In the genomic region with DNA sequence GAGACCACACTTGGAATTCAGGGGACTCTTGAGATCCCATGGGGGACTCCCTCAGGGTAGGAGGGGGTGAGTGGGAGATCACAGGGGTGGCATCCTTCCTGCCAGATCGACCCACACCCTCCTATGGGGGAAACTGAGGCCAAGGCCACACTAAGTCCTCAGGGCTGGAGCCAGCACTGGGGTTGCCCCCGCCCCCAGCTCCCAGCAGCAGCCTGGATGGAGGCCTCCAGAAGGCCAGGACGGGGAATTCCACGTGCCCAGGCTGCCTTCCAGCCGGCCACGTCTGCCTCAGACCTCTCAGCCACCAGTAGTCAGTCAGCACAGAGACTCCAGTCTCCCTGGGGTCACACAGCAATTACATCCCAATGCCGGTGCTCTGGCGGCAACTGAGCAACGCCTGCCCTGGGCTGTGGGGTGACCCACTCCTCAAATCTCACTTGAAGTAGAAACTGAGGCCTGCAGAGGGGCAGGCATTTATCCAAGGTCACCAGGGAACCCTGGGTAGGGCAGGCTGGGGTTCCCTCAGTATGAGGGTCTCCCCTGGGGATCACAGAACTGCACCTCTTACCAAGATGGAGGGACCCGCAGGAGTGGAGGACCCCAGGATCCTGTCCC, we compare ENCODE assay signal across 7 mouse cellular contexts. TPM values are rescaled to one million over a fixed set of nuclear protein-coding genes. Genes with fewer than 3 reads are reported as not detected.
A peak's percentile ranks its signal among the peaks of the same experiment; 100 is the strongest.
DNase-seq lines count a peak whose midpoint lies in the region; ATAC-seq and TF ChIP-seq lines count a peak whose summit lies in the region.

No protein-coding gene starts in this region.

- H3K36me3 ChIP-seq in ES-Bruce4 (ENCODE audit: control insufficient read depth, insufficient read depth, low read length, poor library complexity, severe bottlenecking) = no peaks in the 10 kb centered on the region
- H3K36me3 ChIP-seq in embryonic facial prominence, embryonic 14.5 days (ENCODE audit: control insufficient read depth, insufficient read depth, low read length) = peaks cover 6% of the 10 kb centered on the region; the same call in 1 of the 2 replicates
- H3K36me3 ChIP-seq in heart, embryonic 15.5 days = peaks cover 4% of the 10 kb centered on the region; the same call in 1 of the 2 replicates
- peaks cover 3% of the 10 kb centered on the region for H3K36me3 ChIP-seq in lung, embryonic 15.5 days
- no peaks in the 10 kb centered on the region for H3K36me3 ChIP-seq in small intestine, adult 2 months (ENCODE audit: control insufficient read depth, insufficient read depth, low read length)

- TF ChIP-seq POLR2A in ES-Bruce4 (IDR thresholded peaks at IDR 0.05; ENCODE audit: insufficient read depth, low read length) = no peak
- TF ChIP-seq POLR2A in small intestine, adult 2 months (IDR thresholded peaks at IDR 0.05; ENCODE audit: low read depth, low read length) = no peak

- peak overlapping the region; percentile 71 for H3K4me2 ChIP-seq in embryonic facial prominence, embryonic 14.5 days (ENCODE audit: low read depth, low read length)
- peak overlapping the region; percentile 93 for H3K4me2 ChIP-seq in heart, embryonic 15.5 days
- peak overlapping the region; percentile 89 for H3K4me2 ChIP-seq in lung, embryonic 15.5 days

- WGBS in embryonic facial prominence, embryonic 14.5 days = 27% methylated on average over 10 of the region's 10 CpGs
- 27% methylated on average over 10 of the region's 10 CpGs for WGBS in heart, embryonic 15.5 days
- WGBS in lung, embryonic 15.5 days = 33% methylated on average over 10 of the region's 10 CpGs
- WGBS in small intestine, adult 2 months = 46% methylated on average over 10 of the region's 10 CpGs

- DNase-seq in adrenal gland, adult 18-20 months (ENCODE audit: low spot score in 2 of 2) = peak; percentile 46
- DNase-seq in embryonic facial prominence, embryonic 14.5 days (ENCODE audit: low spot score) = no peak
- DNase-seq in kidney, postnatal 10 days = peak; percentile 65

- ATAC-seq in embryonic facial prominence, embryonic 14.5 days (ENCODE audit: low read depth) = no peak
- ATAC-seq in heart, embryonic 15.5 days (replicated peaks; ENCODE audit: insufficient number of reproducible peaks, insufficient read depth, low FRiP score, low read depth) = no peak
- ATAC-seq in lung, embryonic 15.5 days (ENCODE audit: borderline replicate concordance, extremely low read depth, low FRiP score, low TSS enrichment) = no peak

- H3K4me1 ChIP-seq in ES-Bruce4 (ENCODE audit: control insufficient read depth, insufficient read depth, low read length) = peaks cover 4% of the 10 kb centered on the region
- peaks cover 29% of the 10 kb centered on the region for H3K4me1 ChIP-seq in embryonic facial prominence, embryonic 14.5 days (ENCODE audit: control insufficient read depth, insufficient read depth, low read length)
- H3K4me1 ChIP-seq in heart, embryonic 15.5 days (replicated peaks) = peaks cover 58% of the 10 kb centered on the region
- H3K4me1 ChIP-seq in lung, embryonic 15.5 days = peaks cover 40% of the 10 kb centered on the region
- H3K4me1 ChIP-seq in small intestine, adult 2 months (ENCODE audit: control insufficient read depth, insufficient read depth, insufficient read length, low read length) = peaks cover 17% of the 10 kb centered on the region

- TF ChIP-seq CTCF in ES-Bruce4 (IDR thresholded peaks at IDR 0.05; ENCODE audit: low read depth, low read length) = no peak
- TF ChIP-seq CTCF in small intestine, adult 2 months (IDR thresholded peaks at IDR 0.05; ENCODE audit: extremely low read depth, insufficient read length, insufficient replicate concordance, low read depth, low read length) = no peak

- no peak overlapping the region for H3K4me3 ChIP-seq in ES-Bruce4 (ENCODE audit: low read depth, low read length)
- H3K4me3 ChIP-seq in embryonic facial prominence, embryonic 14.5 days (ENCODE audit: low read depth, low read length) = peak overlapping the region; percentile 73
- peak overlapping the region; percentile 87 for H3K4me3 ChIP-seq in heart, embryonic 15.5 days
- peak overlapping the region; percentile 74 for H3K4me3 ChIP-seq in lung, embryonic 15.5 days
- peak overlapping the region; percentile 35 for H3K4me3 ChIP-seq in small intestine, adult 2 months (ENCODE audit: low read depth, low read length)

- no peaks in the 10 kb centered on the region for H3K9me3 ChIP-seq in ES-Bruce4 (replicated peaks; ENCODE audit: control insufficient read depth, insufficient read depth, low read length, poor library complexity, severe bottlenecking)
- no peaks in the 10 kb centered on the region for H3K9me3 ChIP-seq in embryonic facial prominence, embryonic 14.5 days (ENCODE audit: control insufficient read depth, low read length)
- no peaks in the 10 kb centered on the region for H3K9me3 ChIP-seq in heart, embryonic 15.5 days (replicated peaks)
- H3K9me3 ChIP-seq in lung, embryonic 15.5 days = no peaks in the 10 kb centered on the region

- H3K9ac ChIP-seq in ES-Bruce4 (ENCODE audit: low read depth, poor library complexity, severe bottlenecking) = 0 out of 2 replicates have a peak overlapping the region, but pooled peaks have one; percentile 73
- H3K9ac ChIP-seq in embryonic facial prominence, embryonic 14.5 days (ENCODE audit: low read depth, low read length) = peak overlapping the region; percentile 85
- H3K9ac ChIP-seq in heart, embryonic 15.5 days = peak overlapping the region; percentile 91
- H3K9ac ChIP-seq in lung, embryonic 15.5 days = peak overlapping the region; percentile 78

- H3K27ac ChIP-seq in ES-Bruce4 (ENCODE audit: insufficient read depth, low read length) = no peak overlapping the region
- peak overlapping the region; percentile 34; the same call in 1 of the 2 replicates for H3K27ac ChIP-seq in embryonic facial prominence, embryonic 14.5 days (replicated peaks; ENCODE audit: low read depth, low read length)
- peak overlapping the region; percentile 77 for H3K27ac ChIP-seq in heart, embryonic 15.5 days
- H3K27ac ChIP-seq in lung, embryonic 15.5 days = peak overlapping the region; percentile 78
- H3K27ac ChIP-seq in small intestine, adult 2 months (ENCODE audit: insufficient read depth, low read depth, low read length) = peak overlapping the region; percentile 10; the same call in 1 of the 2 replicates

- TF ChIP-seq EP300 in ES-Bruce4 (IDR thresholded peaks at IDR 0.05; ENCODE audit: insufficient read depth, low read depth, low read length) = no peak

- H3K27me3 ChIP-seq in ES-Bruce4 (ENCODE audit: control insufficient read depth, insufficient read depth, low read length, poor library complexity, severe bottlenecking) = no peaks in the 10 kb centered on the region
- peaks cover 6% of the 10 kb centered on the region for H3K27me3 ChIP-seq in embryonic facial prominence, embryonic 14.5 days (replicated peaks; ENCODE audit: control insufficient read depth, insufficient read depth, low read length)
- H3K27me3 ChIP-seq in heart, embryonic 15.5 days = no peaks in the 10 kb centered on the region
- 0 out of 2 replicates have a peak, but pooled peaks cover 3% of the 10 kb centered on the region for H3K27me3 ChIP-seq in lung, embryonic 15.5 days
- H3K27me3 ChIP-seq in small intestine, adult 2 months (ENCODE audit: control insufficient read depth, insufficient read depth, low read length) = no peaks in the 10 kb centered on the region

RNA-seq across cellular contexts. Expression of gene Nfic, which starts 30.1 kb away (rescaled TPM):
- 6.1 and 7.2 TPM in 2 replicates for polyA plus RNA-seq in ES-Bruce4 (2011; ENCODE audit: insufficient read depth, insufficient read length, low read depth, missing spikeins)
- total RNA-seq in adrenal gland, adult 18-20 months (2021) = 10 to 100 TPM; 69.1 to 78.7 TPM
- 100.0 and 103 TPM in 2 replicates for polyA plus RNA-seq in embryonic facial prominence, embryonic 14.5 days (2014; fragmentation: Nextera tagmentation; extraction: Ambion mirVana)
- polyA plus RNA-seq in heart, embryonic 15.5 days (2015; fragmentation: Nextera tagmentation; extraction: Ambion mirVana) = 60.9 and 71.2 TPM in 2 replicates
- 86.0 and 87.2 TPM in 2 replicates for polyA plus RNA-seq in lung, embryonic 15.5 days (2015; fragmentation: Nextera tagmentation; extraction: Ambion mirVana)
- polyA plus RNA-seq in small intestine, adult 2 months (2012; rRNA removed) = 15.5 and 19.4 TPM in 2 replicates

RNA-seq across cellular contexts. Expression of gene Smim24, which starts 32.5 kb away (rescaled TPM):
- polyA plus RNA-seq in ES-Bruce4 (2011; ENCODE audit: insufficient read depth, insufficient read length, low read depth, missing spikeins) = 4.8 and 5.3 TPM in 2 replicates
- 1 to 10 TPM; 1.1 to 1.2 TPM for total RNA-seq in adrenal gland, adult 18-20 months (2021)
- 3.9 and 4.1 TPM in 2 replicates for polyA plus RNA-seq in embryonic facial prominence, embryonic 14.5 days (2014; fragmentation: Nextera tagmentation; extraction: Ambion mirVana)
- 3.9 and 4.1 TPM in 2 replicates for polyA plus RNA-seq in heart, embryonic 15.5 days (2015; fragmentation: Nextera tagmentation; extraction: Ambion mirVana)
- polyA plus RNA-seq in lung, embryonic 15.5 days (2015; fragmentation: Nextera tagmentation; extraction: Ambion mirVana) = 4.4 TPM in 2 replicates
- 2,702 and 6,898 TPM in 2 replicates for polyA plus RNA-seq in small intestine, adult 2 months (2012; rRNA removed)

RNA-seq across cellular contexts. Expression of gene Gm48552, which starts 36.5 kb away (rescaled TPM):
- polyA plus RNA-seq in ES-Bruce4 (2011; ENCODE audit: insufficient read depth, insufficient read length, low read depth, missing spikeins) = 1.1 TPM in 1 of 2 replicates, not detected in the other
- 1 to 10 TPM; 1.4 to 2.6 TPM for total RNA-seq in adrenal gland, adult 18-20 months (2021)
- polyA plus RNA-seq in embryonic facial prominence, embryonic 14.5 days (2014; fragmentation: Nextera tagmentation; extraction: Ambion mirVana) = 0.77 and 0.88 TPM in 2 replicates
- 0.84 and 0.91 TPM in 2 replicates for polyA plus RNA-seq in heart, embryonic 15.5 days (2015; fragmentation: Nextera tagmentation; extraction: Ambion mirVana)
- 0.45 and 2.3 TPM in 2 replicates for polyA plus RNA-seq in lung, embryonic 15.5 days (2015; fragmentation: Nextera tagmentation; extraction: Ambion mirVana)
- polyA plus RNA-seq in small intestine, adult 2 months (2012; rRNA removed) = 2.9 and 5.0 TPM in 2 replicates

RNA-seq across cellular contexts. Expression of gene Gm48551, which starts 41.1 kb away (rescaled TPM):
- 1.5 TPM in 1 of 2 replicates, not detected in the other for polyA plus RNA-seq in ES-Bruce4 (2011; ENCODE audit: insufficient read depth, insufficient read length, low read depth, missing spikeins)
- total RNA-seq in adrenal gland, adult 18-20 months (2021) = 1 to 10 TPM; 1.5 to 1.9 TPM
- 2.4 and 2.6 TPM in 2 replicates for polyA plus RNA-seq in embryonic facial prominence, embryonic 14.5 days (2014; fragmentation: Nextera tagmentation; extraction: Ambion mirVana)
- 2.2 and 2.3 TPM in 2 replicates for polyA plus RNA-seq in heart, embryonic 15.5 days (2015; fragmentation: Nextera tagmentation; extraction: Ambion mirVana)
- 1.6 and 2.7 TPM in 2 replicates for polyA plus RNA-seq in lung, embryonic 15.5 days (2015; fragmentation: Nextera tagmentation; extraction: Ambion mirVana)
- 1.8 and 4.8 TPM in 2 replicates for polyA plus RNA-seq in small intestine, adult 2 months (2012; rRNA removed)

RNA-seq across cellular contexts. Expression of gene Dohh, which starts 41.1 kb away (rescaled TPM):
- polyA plus RNA-seq in ES-Bruce4 (2011; ENCODE audit: insufficient read depth, insufficient read length, low read depth, missing spikeins) = 52.9 and 70.3 TPM in 2 replicates
- 10 to 100 TPM; 49.1 to 50.5 TPM for total RNA-seq in adrenal gland, adult 18-20 months (2021)
- polyA plus RNA-seq in embryonic facial prominence, embryonic 14.5 days (2014; fragmentation: Nextera tagmentation; extraction: Ambion mirVana) = 61.4 and 67.1 TPM in 2 replicates
- 65.2 and 79.9 TPM in 2 replicates for polyA plus RNA-seq in heart, embryonic 15.5 days (2015; fragmentation: Nextera tagmentation; extraction: Ambion mirVana)
- polyA plus RNA-seq in lung, embryonic 15.5 days (2015; fragmentation: Nextera tagmentation; extraction: Ambion mirVana) = 75.9 and 79.8 TPM in 2 replicates
- polyA plus RNA-seq in small intestine, adult 2 months (2012; rRNA removed) = 86.8 and 113 TPM in 2 replicates

Comparison
In these comparisons a context has a peak if more than half of its experiments do, and no peak if none do; other contexts are left out.
1. RNA of gene Smim24, which starts 32.5 kb away (polyA plus RNA-seq): 2,702 to 6,898 TPM in small intestine, adult 2 months; 4.8 to 5.3 TPM in ES-Bruce4, 4.4 TPM in lung, embryonic 15.5 days, 3.9 to 4.1 TPM in heart, embryonic 15.5 days and 3.9 to 4.1 TPM in embryonic facial prominence, embryonic 14.5 days; every median in the first group is over 100 times any median in the second.
2. Peak in every context shown above with its lines, with median percentiles within 50 percentile points of each other: H3K9ac ChIP-seq and H3K4me2 ChIP-seq.